Mouse (Mus musculus) intestine, embryonic 16.5 days (tissue): ENCODE data around the gene Itsn1. TPM values are rescaled to one million over a fixed set of nuclear protein-coding genes. Genes with fewer than 3 reads are reported as not detected.
A peak's percentile ranks its signal among the peaks of the same experiment; 100 is the strongest.

Experiments
- ATAC-seq: fragments of 200-750 bp; cut with Nextera tagmentation; 2 replicates; pipeline ENCODE4 v1.8.0; 2017; ENCODE audit warnings: moderate TSS enrichment, moderate library complexity
- H3K27ac ChIP-seq: fragments of 300-500 bp; sonication (generic); 2 replicates; pipeline ENCODE4 v1.5.1; 2014; ENCODE audit warnings: mild to moderate bottlenecking, low read length
- H3K27me3 ChIP-seq: fragments of 300-500 bp; sonication (generic); replicated peaks from 2 replicates; pipeline ENCODE4 v1.6.1; 2014; ENCODE audit warnings: low read length, control low read depth, mixed read lengths; ENCODE audit not compliant: control insufficient read depth, insufficient read depth
- H3K36me3 ChIP-seq: fragments of 300-500 bp; sonication (generic); 2 replicates; pipeline ENCODE4 v1.6.1; 2014; ENCODE audit warnings: low read length, control low read depth; ENCODE audit not compliant: control insufficient read depth, insufficient read depth
- H3K4me1 ChIP-seq: fragments of 300-500 bp; sonication (generic); 2 replicates; pipeline ENCODE4 v1.6.1; 2014; ENCODE audit warnings: low read length, control low read depth, mixed read lengths; ENCODE audit not compliant: control insufficient read depth, insufficient read depth
- H3K4me2 ChIP-seq: fragments of 300-500 bp; sonication (generic); 2 replicates; pipeline ENCODE4 v1.6.1; 2014; ENCODE audit warnings: low read depth, low read length, control low read depth
- H3K4me3 ChIP-seq: fragments of 300-500 bp; sonication (generic); 2 replicates; pipeline ENCODE4 v1.5.1; 2014; ENCODE audit warnings: mild to moderate bottlenecking, low read length
- H3K9ac ChIP-seq: fragments of 300-500 bp; sonication (generic); 2 replicates; pipeline ENCODE4 v1.6.1; 2014; ENCODE audit warnings: low read depth, low read length
- H3K9me3 ChIP-seq: fragments of 300-500 bp; sonication (generic); 2 replicates; pipeline ENCODE4 v1.6.1; 2016; ENCODE audit warnings: low read length, control low read depth; ENCODE audit not compliant: control insufficient read depth
- WGBS: fragments of 180-500 bp; shearing (Covaris S2); extraction: QIAGEN DNeasy Blood & Tissue Kit; methylation state at CpG from one replicate; pipeline ENCODE4 v1.1.7; 2014; 5-methylcytosine and 5-hydroxymethylcytosine counted together
- polyA plus RNA-seq: library from polyadenylated mRNA; unstranded; fragments of >200 nt; fragmentation: Nextera tagmentation; extraction: Ambion mirVana; gene quantifications from 2 replicates; pipeline ENCODE4 v1.2.1, GENCODE M21; 2015

Gene Itsn1
- polyA plus RNA-seq, 1 experiment from 2014 or later, result 10.5 TPM

DNA sequence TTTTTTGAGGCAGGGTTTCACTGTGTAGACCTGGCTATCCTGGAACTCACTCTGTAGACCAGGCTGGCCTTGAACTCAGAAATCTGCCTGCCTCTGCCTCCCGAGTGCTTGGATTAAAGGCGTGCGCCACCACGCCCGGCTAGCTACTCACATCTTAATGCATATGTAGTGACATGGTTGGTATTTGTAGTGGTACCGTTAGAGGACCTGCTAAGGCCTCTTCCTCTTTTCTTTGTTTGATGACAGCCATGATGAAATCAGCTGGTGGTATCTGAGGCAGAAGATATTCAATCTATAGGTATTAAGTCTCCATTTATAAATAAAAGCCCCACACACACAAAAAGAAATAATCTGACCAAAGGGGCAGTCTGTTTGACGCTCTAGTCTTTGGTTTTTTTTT is 82.3 kb downstream of the Itsn1 start:
- no peak overlapping the region for H3K4me3 ChIP-seq
- H3K4me1 ChIP-seq, result no peaks in the 10 kb centered on the region
- ATAC-seq, result no peak
- H3K27me3 ChIP-seq, result no peaks in the 10 kb centered on the region
- H3K4me2 ChIP-seq, result no peak overlapping the region
- WGBS, result 92% methylated on average over 7 of the region's 7 CpGs
- no peak overlapping the region for H3K27ac ChIP-seq
- no peaks in the 10 kb centered on the region for H3K9me3 ChIP-seq
- no peaks in the 10 kb centered on the region; the same call in 1 of the 2 replicates for H3K36me3 ChIP-seq
- no peak overlapping the region for H3K9ac ChIP-seq

DNA sequence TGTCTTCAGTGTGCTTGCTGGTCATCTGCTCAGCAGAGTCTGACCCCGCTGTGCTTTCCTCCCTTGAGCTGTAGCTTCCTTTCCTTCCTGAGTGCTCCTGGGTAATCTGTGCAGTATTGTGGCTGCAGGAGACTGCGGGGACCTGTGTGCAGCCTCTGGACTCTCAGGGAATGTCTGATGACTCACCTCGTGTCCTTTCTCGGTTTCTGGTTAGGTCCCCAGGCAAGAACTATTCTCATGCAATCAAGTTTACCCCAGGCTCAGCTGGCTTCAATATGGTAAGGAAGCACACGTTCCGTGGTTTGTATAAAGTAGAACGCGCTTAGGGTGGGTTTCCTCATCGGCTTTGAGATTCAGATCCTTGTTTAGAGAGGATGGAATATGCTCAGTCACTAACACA is 82.8 kb downstream of the Itsn1 start:
- H3K9me3 ChIP-seq, result no peaks in the 10 kb centered on the region
- WGBS, result 86% methylated on average over 9 of the region's 9 CpGs
- H3K4me3 ChIP-seq, result no peak overlapping the region
- H3K9ac ChIP-seq, result no peak overlapping the region
- H3K27ac ChIP-seq, result no peak overlapping the region
- no peaks in the 10 kb centered on the region for H3K4me1 ChIP-seq
- no peaks in the 10 kb centered on the region for H3K27me3 ChIP-seq
- ATAC-seq, result no peak
- no peak overlapping the region for H3K4me2 ChIP-seq
- peaks cover 2% of the 10 kb centered on the region for H3K36me3 ChIP-seq

DNA sequence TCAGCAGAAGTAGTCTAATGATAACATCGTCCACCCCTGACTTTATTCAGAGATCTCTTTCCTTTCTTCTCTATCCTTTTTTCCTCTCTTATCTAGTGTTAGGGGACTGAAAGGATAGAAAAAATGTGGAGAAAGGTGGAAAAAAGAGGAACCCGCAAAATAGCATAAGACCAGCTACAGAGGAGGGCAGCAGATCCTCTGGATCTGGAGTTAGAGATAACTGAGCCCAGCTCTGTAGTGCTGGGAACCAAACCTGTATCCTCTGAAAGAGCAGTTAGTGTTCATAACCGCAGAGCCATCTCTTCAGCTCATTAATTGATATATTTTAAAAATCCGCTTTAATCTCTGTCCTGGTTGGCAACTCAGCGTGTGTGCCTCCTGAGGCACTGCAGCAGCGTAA is 84.5 kb downstream of the Itsn1 start:
- Histone ChIP-seq H3K27ac (no peak overlapping the region), H3K4me3 (no peak overlapping the region), H3K4me2 (no peak overlapping the region), H3K27me3 (no peaks in the 10 kb centered on the region), H3K9me3 (no peaks in the 10 kb centered on the region), H3K4me1 (no peaks in the 10 kb centered on the region), H3K9ac (no peak overlapping the region), H3K36me3 (peaks cover 11% of the 10 kb centered on the region)
- WGBS, result 97% methylated on average over 6 of the region's 6 CpGs
- ATAC-seq, result no peak

DNA sequence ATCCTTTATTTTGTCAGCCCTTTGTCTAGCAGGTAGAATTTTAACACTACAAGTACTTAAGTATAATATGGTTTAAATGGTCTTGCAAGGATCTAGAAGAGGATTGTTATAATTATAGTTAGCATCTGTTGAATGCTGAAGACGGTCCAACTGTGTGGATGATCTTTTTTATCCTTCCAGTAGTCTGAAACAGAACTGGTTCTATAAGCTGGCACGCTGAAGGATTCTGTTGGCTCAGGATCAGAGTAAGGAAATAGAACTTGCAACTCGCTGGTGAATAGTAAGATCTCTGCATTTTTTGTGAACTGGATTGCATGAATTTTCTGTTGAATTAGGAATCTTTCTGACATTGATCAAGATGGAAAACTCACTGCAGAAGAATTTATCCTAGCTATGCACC is 86.0 kb downstream of the Itsn1 start:
- Histone ChIP-seq H3K9ac (no peak overlapping the region), H3K27ac (no peak overlapping the region), H3K9me3 (no peaks in the 10 kb centered on the region), H3K4me3 (no peak overlapping the region), H3K36me3 (peaks cover 13% of the 10 kb centered on the region), H3K4me1 (no peaks in the 10 kb centered on the region), H3K4me2 (no peak overlapping the region), H3K27me3 (no peaks in the 10 kb centered on the region)
- 83% methylated on average over 3 of the region's 3 CpGs for WGBS
- no peak for ATAC-seq

DNA sequence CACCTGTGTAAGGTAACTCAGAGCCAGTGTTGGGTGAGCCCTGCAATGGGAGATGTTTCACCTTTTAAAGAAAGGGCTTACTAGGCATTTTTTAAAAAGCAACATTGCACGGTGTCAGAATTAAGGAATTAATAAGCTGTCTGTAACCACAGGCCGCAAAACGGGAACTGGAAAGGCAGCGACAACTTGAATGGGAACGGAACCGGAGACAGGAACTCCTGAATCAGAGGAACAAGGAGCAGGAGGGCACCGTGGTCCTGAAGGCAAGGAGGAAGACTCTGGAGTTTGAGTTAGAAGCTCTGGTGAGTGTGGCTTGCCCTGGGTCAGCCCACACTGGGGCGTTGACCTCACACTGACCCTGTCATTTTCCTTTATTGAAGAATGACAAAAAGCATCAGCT is 91.2 kb downstream of the Itsn1 start:
- ATAC-seq, result no peak
- H3K9me3 ChIP-seq, result no peaks in the 10 kb centered on the region
- no peak overlapping the region for H3K4me3 ChIP-seq
- no peak overlapping the region for H3K9ac ChIP-seq
- WGBS, result 90% methylated on average over 8 of the region's 8 CpGs
- no peaks in the 10 kb centered on the region for H3K4me1 ChIP-seq
- H3K36me3 ChIP-seq, result peaks cover 17% of the 10 kb centered on the region
- H3K27me3 ChIP-seq, result no peaks in the 10 kb centered on the region
- no peak overlapping the region for H3K4me2 ChIP-seq
- H3K27ac ChIP-seq, result no peak overlapping the region

DNA sequence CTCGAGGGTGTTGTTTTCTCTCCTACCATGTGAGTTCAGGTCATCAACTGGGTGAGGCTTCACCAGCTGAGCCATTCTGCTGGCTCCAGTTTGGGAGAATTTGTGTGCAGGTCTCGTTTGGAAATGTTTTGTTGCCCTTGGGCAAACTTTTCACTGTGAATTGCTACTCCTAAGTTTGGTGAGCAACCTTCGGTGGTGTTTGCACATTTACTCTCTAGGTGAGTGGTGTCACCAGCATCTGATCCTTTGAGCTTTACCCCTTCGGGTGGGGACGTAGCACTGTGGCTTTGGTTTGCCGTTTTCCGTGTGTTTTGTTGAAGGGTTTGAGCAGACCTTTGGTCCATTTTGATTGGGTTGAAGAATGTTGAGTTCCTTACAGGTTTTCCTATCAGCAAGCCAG is 93.2 kb downstream of the Itsn1 start:
- Histone ChIP-seq H3K4me1 (peaks cover under 1% of the 10 kb centered on the region; the same call in 1 of the 2 replicates), H3K4me3 (no peak overlapping the region), H3K27me3 (no peaks in the 10 kb centered on the region), H3K9me3 (no peaks in the 10 kb centered on the region), H3K27ac (no peak overlapping the region), H3K4me2 (no peak overlapping the region), H3K9ac (no peak overlapping the region), H3K36me3 (0 out of 2 replicates have a peak, but pooled peaks cover 11% of the 10 kb centered on the region)
- ATAC-seq, result no peak
- WGBS, result 87% methylated on average over 7 of the region's 7 CpGs

DNA sequence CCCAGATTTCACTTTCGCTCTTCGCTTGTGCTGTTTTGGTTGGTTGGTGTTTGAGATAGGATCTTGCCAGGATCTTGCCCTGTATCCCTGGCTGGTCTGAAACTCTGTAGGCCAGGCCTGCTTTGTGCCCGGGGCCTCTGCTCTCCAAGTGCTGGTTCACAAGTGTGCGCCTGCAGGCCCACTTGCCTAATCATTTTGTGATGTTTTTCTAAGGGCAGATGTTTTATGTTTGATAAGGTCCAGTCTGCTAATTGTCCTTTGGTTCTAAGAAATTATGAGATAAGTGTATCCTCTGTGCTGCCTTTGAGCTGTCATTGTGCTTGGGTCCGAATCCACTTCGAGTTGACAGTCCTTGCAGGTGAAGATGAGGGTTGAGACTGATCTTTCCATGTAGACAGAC is 93.7 kb downstream of the Itsn1 start:
- H3K36me3 ChIP-seq, result 0 out of 2 replicates have a peak, but pooled peaks cover 11% of the 10 kb centered on the region
- H3K9me3 ChIP-seq, result no peaks in the 10 kb centered on the region
- H3K4me2 ChIP-seq, result no peak overlapping the region
- H3K4me3 ChIP-seq, result no peak overlapping the region
- ATAC-seq, result no peak
- no peak overlapping the region for H3K27ac ChIP-seq
- no peak overlapping the region for H3K9ac ChIP-seq
- H3K4me1 ChIP-seq, result peaks cover 4% of the 10 kb centered on the region
- no peaks in the 10 kb centered on the region for H3K27me3 ChIP-seq
- WGBS, result 93% methylated on average over 6 of the region's 6 CpGs

DNA sequence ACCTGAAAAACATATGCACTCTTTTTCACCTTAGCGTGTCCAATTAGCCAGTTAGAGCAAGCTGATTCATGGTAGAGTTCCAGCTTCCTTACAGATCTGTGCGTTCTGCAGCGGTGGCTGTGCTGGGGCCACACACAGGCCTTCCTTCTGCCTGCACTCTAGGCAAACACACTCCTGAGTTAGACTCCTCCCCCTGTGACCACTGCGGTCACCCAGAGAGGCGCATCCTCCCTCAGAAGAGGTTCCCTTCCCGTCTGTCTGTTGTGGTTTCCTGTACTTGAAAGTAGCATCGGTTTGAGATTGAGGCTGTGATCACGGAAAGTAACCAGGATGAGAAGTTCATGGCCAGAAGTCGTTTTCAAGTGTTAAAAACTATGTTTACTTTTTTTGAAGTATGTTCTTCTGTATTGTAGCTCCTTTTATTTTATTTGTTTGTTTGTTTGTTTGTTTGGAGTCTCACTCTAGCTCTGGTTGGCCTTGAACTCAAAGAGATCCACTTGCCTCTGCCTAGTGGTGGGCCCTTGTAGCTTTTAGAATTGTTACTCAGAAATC is 96.8 kb downstream of the Itsn1 start:
- Histone ChIP-seq H3K4me1 (peaks cover 9% of the 10 kb centered on the region), H3K27ac (no peak overlapping the region), H3K4me2 (no peak overlapping the region), H3K4me3 (no peak overlapping the region), H3K27me3 (no peaks in the 10 kb centered on the region), H3K36me3 (no peaks in the 10 kb centered on the region), H3K9ac (no peak overlapping the region), H3K9me3 (no peaks in the 10 kb centered on the region)
- WGBS, result 54% methylated on average over 9 of the region's 9 CpGs
- peak; percentile 59 for ATAC-seq

DNA sequence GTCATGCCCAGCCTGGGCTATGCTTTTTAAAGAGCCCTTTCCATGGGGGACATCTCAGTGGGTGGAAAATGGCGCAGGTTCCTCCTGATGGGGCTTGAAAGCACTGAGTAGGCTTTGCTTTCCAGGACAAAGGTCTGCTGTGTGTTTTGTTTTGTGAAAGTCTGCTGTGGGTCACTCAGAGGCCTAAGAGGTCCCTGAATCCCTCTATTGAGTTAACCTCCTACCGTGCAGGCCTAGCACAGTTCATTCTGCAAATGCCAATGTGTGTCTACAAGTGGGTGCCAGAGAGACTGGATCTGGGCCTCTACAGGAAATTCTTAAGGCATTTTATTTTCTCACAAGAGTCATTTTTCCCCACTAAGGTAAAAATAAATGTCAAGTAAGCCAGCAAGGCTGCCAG is 97.8 kb downstream of the Itsn1 start:
- Histone ChIP-seq H3K4me1 (peaks cover 9% of the 10 kb centered on the region), H3K9me3 (no peaks in the 10 kb centered on the region), H3K36me3 (no peaks in the 10 kb centered on the region), H3K9ac (no peak overlapping the region), H3K27me3 (no peaks in the 10 kb centered on the region), H3K4me3 (no peak overlapping the region), H3K27ac (no peak overlapping the region), H3K4me2 (no peak overlapping the region)
- no peak for ATAC-seq
- 66% methylated on average over 2 of the region's 2 CpGs for WGBS

DNA sequence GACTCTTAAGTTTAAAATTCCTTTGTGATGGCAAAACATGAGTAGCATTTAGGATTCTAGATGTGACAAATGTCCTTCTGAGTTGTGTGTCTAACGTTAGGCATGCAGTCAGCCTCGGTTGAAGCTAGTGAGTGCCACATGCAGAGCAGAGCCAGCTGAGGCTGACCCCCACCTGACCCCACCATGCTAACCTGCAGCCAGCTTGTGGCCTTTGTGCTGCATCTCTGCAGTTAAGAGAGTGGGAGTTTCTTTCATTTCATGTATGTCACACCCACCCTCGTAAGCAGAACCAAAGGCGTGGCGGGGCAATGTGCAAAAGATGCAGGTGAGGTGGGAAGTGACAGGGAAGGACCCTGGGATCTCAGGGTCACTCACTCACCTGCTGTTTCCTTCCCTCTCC is 98.4 kb downstream of the Itsn1 start:
- peak; percentile 66 for ATAC-seq
- 45% methylated on average over 5 of the region's 5 CpGs for WGBS
- Histone ChIP-seq H3K4me2 (no peak overlapping the region), H3K9me3 (no peaks in the 10 kb centered on the region), H3K27ac (no peak overlapping the region), H3K36me3 (no peaks in the 10 kb centered on the region), H3K4me3 (no peak overlapping the region), H3K4me1 (peaks cover 9% of the 10 kb centered on the region), H3K27me3 (no peaks in the 10 kb centered on the region), H3K9ac (no peak overlapping the region)
